Mouse (Mus musculus): ENCODE results near the gene 2510039O18Rik. TPM values are rescaled to one million over a fixed set of nuclear protein-coding genes. Genes with fewer than 3 reads are reported as not detected.

Gene 2510039O18Rik
- total and polyA plus RNA-seq, 2 experiments from 2014 or later, result 10.4 to 76.2 TPM

- no peak for TF ChIP-seq EP300 (IDR thresholded peaks at IDR 0.05; ENCODE audit: low read depth)
- TF ChIP-seq CTCF (IDR thresholded peaks at IDR 0.05; ENCODE audit: low read depth), result no peak
- no peak for ATAC-seq (ENCODE audit: insufficient read depth, low read depth)
These were observed 54.6 kb downstream of the 2510039O18Rik start for GRCm38 (mm10) chr4:147995311-147995710.

More at GRCm38 (mm10) chr4:147995311-147995710, 54.6 kb downstream of the 2510039O18Rik start:
- H3K4me3 ChIP-seq (ENCODE audit: low read depth, low read length), result no peak overlapping the region
- H3K27me3 ChIP-seq (ENCODE audit: control insufficient read depth, insufficient read depth, low read length), result no peaks in the 10 kb centered on the region
- H3K9me3 ChIP-seq (replicated peaks; ENCODE audit: control insufficient read depth, low read length), result no peaks in the 10 kb centered on the region
- WGBS, result 80% methylated on average over 3 of the region's 3 CpGs
- H3K4me1 ChIP-seq (ENCODE audit: control insufficient read depth, insufficient read depth), result peaks cover 16% of the 10 kb centered on the region
- no peak overlapping the region for H3K27ac ChIP-seq (ENCODE audit: low read depth)
- DNase-seq (ENCODE audit: low spot score), result no peak
- no peak overlapping the region for H3K4me2 ChIP-seq (ENCODE audit: low read depth, low read length)
- no peaks in the 10 kb centered on the region for H3K36me3 ChIP-seq (replicated peaks; ENCODE audit: control insufficient read depth, insufficient read depth, low read length)
- no peak overlapping the region for H3K9ac ChIP-seq (replicated peaks; ENCODE audit: low read depth, low read length)

Other genes starting within 250 kb of the 2510039O18Rik start
- not detected in 2 replicates for gene Zfp534, start 238.3 kb upstream of the 2510039O18Rik start, total RNA-seq (2014; rRNA removed; ENCODE audit: low replicate concordance)
- not detected in 2 replicates for gene Zfp534, start 238.3 kb upstream of the 2510039O18Rik start, polyA plus RNA-seq (2015; fragmentation: Nextera tagmentation; extraction: Ambion mirVana)
- gene Zfp984, start 131.1 kb upstream of the 2510039O18Rik start, total RNA-seq (2014; rRNA removed; ENCODE audit: low replicate concordance), result 2.2 and 8.4 TPM in 2 replicates
- 7.2 and 8.2 TPM in 2 replicates for gene Zfp984, start 131.1 kb upstream of the 2510039O18Rik start, polyA plus RNA-seq (2015; fragmentation: Nextera tagmentation; extraction: Ambion mirVana)
- 3.4 and 3.5 TPM in 2 replicates for gene Zfp933, start 92.5 kb upstream of the 2510039O18Rik start, total RNA-seq (2014; rRNA removed; ENCODE audit: low replicate concordance)
- 5.1 and 7.1 TPM in 2 replicates for gene Zfp933, start 92.5 kb upstream of the 2510039O18Rik start, polyA plus RNA-seq (2015; fragmentation: Nextera tagmentation; extraction: Ambion mirVana)
- gene Miip, start 72.1 kb upstream of the 2510039O18Rik start, total RNA-seq (2014; rRNA removed; ENCODE audit: low replicate concordance), result 24.0 and 73.6 TPM in 2 replicates
- gene Miip, start 72.1 kb upstream of the 2510039O18Rik start, polyA plus RNA-seq (2015; fragmentation: Nextera tagmentation; extraction: Ambion mirVana), result 18.0 and 19.2 TPM in 2 replicates
- 3.2 and 9.4 TPM in 2 replicates for gene Fv1, start 71.9 kb upstream of the 2510039O18Rik start, total RNA-seq (2014; rRNA removed; ENCODE audit: low replicate concordance)
- gene Fv1, start 71.9 kb upstream of the 2510039O18Rik start, polyA plus RNA-seq (2015; fragmentation: Nextera tagmentation; extraction: Ambion mirVana), result 5.9 and 6.1 TPM in 2 replicates
- gene Mfn2, start 36.2 kb upstream of the 2510039O18Rik start, total RNA-seq (2014; rRNA removed; ENCODE audit: low replicate concordance), result 251 and 256 TPM in 2 replicates
- 188 and 230 TPM in 2 replicates for gene Mfn2, start 36.2 kb upstream of the 2510039O18Rik start, polyA plus RNA-seq (2015; fragmentation: Nextera tagmentation; extraction: Ambion mirVana)
- 84.0 and 107 TPM in 2 replicates for gene Plod1, start 4.1 kb upstream of the 2510039O18Rik start, total RNA-seq (2014; rRNA removed; ENCODE audit: low replicate concordance)
- 48.9 and 55.6 TPM in 2 replicates for gene Plod1, start 4.1 kb upstream of the 2510039O18Rik start, polyA plus RNA-seq (2015; fragmentation: Nextera tagmentation; extraction: Ambion mirVana)
- 831 and 1,183 TPM in 2 replicates for gene Nppb, start 44.9 kb downstream of the 2510039O18Rik start, total RNA-seq (2014; rRNA removed; ENCODE audit: low replicate concordance)
- gene Nppb, start 44.9 kb downstream of the 2510039O18Rik start, polyA plus RNA-seq (2015; fragmentation: Nextera tagmentation; extraction: Ambion mirVana), result 188 and 473 TPM in 2 replicates
- gene Nppa, start 59.8 kb downstream of the 2510039O18Rik start, total RNA-seq (2014; rRNA removed; ENCODE audit: low replicate concordance), result 2,556 and 3,370 TPM in 2 replicates
- 9,636 and 10,119 TPM in 2 replicates for gene Nppa, start 59.8 kb downstream of the 2510039O18Rik start, polyA plus RNA-seq (2015; fragmentation: Nextera tagmentation; extraction: Ambion mirVana)
- 14.7 and 16.3 TPM in 2 replicates for gene Clcn6, start 97.9 kb downstream of the 2510039O18Rik start, total RNA-seq (2014; rRNA removed; ENCODE audit: low replicate concordance)
- 3.5 and 4.3 TPM in 2 replicates for gene Clcn6, start 97.9 kb downstream of the 2510039O18Rik start, polyA plus RNA-seq (2015; fragmentation: Nextera tagmentation; extraction: Ambion mirVana)
- 29.2 and 37.6 TPM in 2 replicates for gene Mthfr, start 98.2 kb downstream of the 2510039O18Rik start, total RNA-seq (2014; rRNA removed; ENCODE audit: low replicate concordance)
- gene Mthfr, start 98.2 kb downstream of the 2510039O18Rik start, polyA plus RNA-seq (2015; fragmentation: Nextera tagmentation; extraction: Ambion mirVana), result 6.0 and 6.3 TPM in 2 replicates
- 21.2 and 31.4 TPM in 2 replicates for gene Agtrap, start 147.1 kb downstream of the 2510039O18Rik start, total RNA-seq (2014; rRNA removed; ENCODE audit: low replicate concordance)
- 22.9 and 25.2 TPM in 2 replicates for gene Agtrap, start 147.1 kb downstream of the 2510039O18Rik start, polyA plus RNA-seq (2015; fragmentation: Nextera tagmentation; extraction: Ambion mirVana)
- gene Mad2l2, start 189.5 kb downstream of the 2510039O18Rik start, total RNA-seq (2014; rRNA removed; ENCODE audit: low replicate concordance), result 6.1 and 6.7 TPM in 2 replicates
- 36.2 and 40.1 TPM in 2 replicates for gene Mad2l2, start 189.5 kb downstream of the 2510039O18Rik start, polyA plus RNA-seq (2015; fragmentation: Nextera tagmentation; extraction: Ambion mirVana)
- gene Draxin, start 189.8 kb downstream of the 2510039O18Rik start, total RNA-seq (2014; rRNA removed; ENCODE audit: low replicate concordance), result not detected in 2 replicates
- gene Draxin, start 189.8 kb downstream of the 2510039O18Rik start, polyA plus RNA-seq (2015; fragmentation: Nextera tagmentation; extraction: Ambion mirVana), result 0.01 and 0.03 TPM in 2 replicates
- 84.6 and 86.0 TPM in 2 replicates for gene Fbxo6, start 211.2 kb downstream of the 2510039O18Rik start, total RNA-seq (2014; rRNA removed; ENCODE audit: low replicate concordance)
- 31.6 and 35.4 TPM in 2 replicates for gene Fbxo6, start 211.2 kb downstream of the 2510039O18Rik start, polyA plus RNA-seq (2015; fragmentation: Nextera tagmentation; extraction: Ambion mirVana)
- 77.4 and 88.4 TPM in 2 replicates for gene Fbxo44, start 219.6 kb downstream of the 2510039O18Rik start, total RNA-seq (2014; rRNA removed; ENCODE audit: low replicate concordance)
- gene Fbxo44, start 219.6 kb downstream of the 2510039O18Rik start, polyA plus RNA-seq (2015; fragmentation: Nextera tagmentation; extraction: Ambion mirVana), result 32.1 and 35.6 TPM in 2 replicates
- not detected in 2 replicates for gene Fbxo2, start 219.7 kb downstream of the 2510039O18Rik start, total RNA-seq (2014; rRNA removed; ENCODE audit: low replicate concordance)
- 0.11 and 0.12 TPM in 2 replicates for gene Fbxo2, start 219.7 kb downstream of the 2510039O18Rik start, polyA plus RNA-seq (2015; fragmentation: Nextera tagmentation; extraction: Ambion mirVana)

Measured in heart, postnatal 0 days (tissue).